8 mouse cellular contexts compared by ENCODE assay signal in the genomic region with DNA sequence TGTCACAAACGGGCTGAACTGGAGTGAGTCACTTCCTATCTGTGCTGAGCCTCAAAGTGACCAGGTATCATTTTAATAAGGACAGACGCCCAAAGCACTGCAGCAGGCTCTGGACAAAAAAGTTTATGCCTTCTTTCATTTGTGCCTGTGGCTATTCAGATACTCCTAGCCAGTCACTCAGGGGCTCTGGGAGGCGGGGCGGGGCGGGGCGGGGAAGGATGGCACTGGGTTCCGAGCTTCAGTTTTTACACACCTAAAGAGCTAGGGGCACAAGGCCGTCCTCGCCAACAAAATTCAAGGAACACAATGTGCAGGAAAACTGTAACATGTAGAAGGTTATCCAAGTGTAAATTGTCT. TPM values are rescaled to one million over a fixed set of nuclear protein-coding genes. Genes with fewer than 3 reads are reported as not detected.
DNase-seq lines count a peak whose midpoint lies in the region; ATAC-seq lines count a peak whose summit lies in the region.

No protein-coding gene starts in this region.

- no peaks in the 10 kb centered on the region for H3K36me3 ChIP-seq in neural tube, embryonic 11.5 days (ENCODE audit: control insufficient read depth, insufficient read depth, low read length)
- H3K36me3 ChIP-seq in midbrain, embryonic 10.5 days = no peaks in the 10 kb centered on the region

- no peak overlapping the region; the same call in 1 of the 2 replicates for H3K9ac ChIP-seq in neural tube, embryonic 11.5 days (ENCODE audit: low read length)

- H3K27me3 ChIP-seq in neural tube, embryonic 11.5 days (ENCODE audit: control insufficient read depth, insufficient read depth, low read length) = no peaks in the 10 kb centered on the region
- H3K27me3 ChIP-seq in midbrain, embryonic 10.5 days (ENCODE audit: low read depth, poor library complexity, severe bottlenecking) = peaks cover 14% of the 10 kb centered on the region; the same call in 1 of the 2 replicates

- H3K4me3 ChIP-seq in neural tube, embryonic 11.5 days (ENCODE audit: low read depth, low read length) = peak overlapping the region; percentile 65
- H3K4me3 ChIP-seq in midbrain, embryonic 10.5 days = peak overlapping the region; percentile 79

- no peak overlapping the region for H3K27ac ChIP-seq in neural tube, embryonic 11.5 days (ENCODE audit: low read depth, low read length)
- no peak overlapping the region for H3K27ac ChIP-seq in midbrain, embryonic 10.5 days (replicated peaks)

- peak; percentile 82 for ATAC-seq in neural tube, embryonic 11.5 days (ENCODE audit: insufficient read depth, low FRiP score, low TSS enrichment)
- ATAC-seq in erythroblast, adult 5-6 weeks (replicated peaks; ENCODE audit: low FRiP score, poor library complexity, severe bottlenecking) = peak; percentile 85

- no peaks in the 10 kb centered on the region for H3K4me1 ChIP-seq in neural tube, embryonic 11.5 days (ENCODE audit: control insufficient read depth, insufficient read depth, low read length)
- H3K4me1 ChIP-seq in midbrain, embryonic 10.5 days = peaks cover 12% of the 10 kb centered on the region

- DNase-seq in neural tube, embryonic 11.5 days (ENCODE audit: low spot score) = no peak
- DNase-seq in neural tube, embryonic 10.5 days (ENCODE audit: extremely low spot score, low spot score) = no peak
- peak; percentile 44 for DNase-seq in hindlimb bud, embryonic 11.5 days (ENCODE audit: extremely low spot score, low read depth, low spot score)
- DNase-seq in midbrain, embryonic 10.5 days (ENCODE audit: low spot score) = no peak
- no peak for DNase-seq in right cerebral cortex, postnatal 14 days
- DNase-seq in yolk sac, embryonic 10.5 days (ENCODE audit: low spot score) = no peak
- no peak for DNase-seq in spleen, postnatal 14 days (ENCODE audit: low spot score in 2 of 2)

- H3K4me2 ChIP-seq in neural tube, embryonic 11.5 days (ENCODE audit: low read depth) = peak overlapping the region; percentile 83

- no peaks in the 10 kb centered on the region for H3K9me3 ChIP-seq in neural tube, embryonic 11.5 days (ENCODE audit: control insufficient read depth, low read length)
- no peaks in the 10 kb centered on the region for H3K9me3 ChIP-seq in midbrain, embryonic 10.5 days (replicated peaks)

- 8% methylated on average over 9 of the region's 9 CpGs for WGBS in neural tube, embryonic 11.5 days
- 7% methylated on average over 9 of the region's 9 CpGs for WGBS in midbrain, embryonic 10.5 days

RNA-seq across cellular contexts. Expression of a gene that starts 0.3 kb away (rescaled TPM):
- 21.0 and 24.1 TPM in 2 replicates for polyA plus RNA-seq in neural tube, embryonic 11.5 days (2014; fragmentation: Nextera tagmentation; extraction: Ambion mirVana)
- 3.5 and 8.2 TPM in 2 replicates for total RNA-seq in erythroblast, adult 5-6 weeks (2015; ENCODE audit: low replicate concordance)
- 12.7 and 16.5 TPM in 2 replicates for total RNA-seq in erythroblast, adult 5-6 weeks (2017; ENCODE audit: low replicate concordance)
- 21.6 and 27.1 TPM in 2 replicates for polyA plus RNA-seq in midbrain, embryonic 10.5 days (2016; fragmentation: Nextera tagmentation; extraction: Ambion mirVana)
